Mouse (Mus musculus) adrenal gland (tissue): ENCODE results near the gene Rad23a.

Source experiments
- intact Hi-C: fragments of 180-260 bp; cut with DNase I; formaldehyde crosslinking; loops from one replicate; pipeline ENCODE4 v1.15.1; 2025

The Rad23a gene

DNA sequence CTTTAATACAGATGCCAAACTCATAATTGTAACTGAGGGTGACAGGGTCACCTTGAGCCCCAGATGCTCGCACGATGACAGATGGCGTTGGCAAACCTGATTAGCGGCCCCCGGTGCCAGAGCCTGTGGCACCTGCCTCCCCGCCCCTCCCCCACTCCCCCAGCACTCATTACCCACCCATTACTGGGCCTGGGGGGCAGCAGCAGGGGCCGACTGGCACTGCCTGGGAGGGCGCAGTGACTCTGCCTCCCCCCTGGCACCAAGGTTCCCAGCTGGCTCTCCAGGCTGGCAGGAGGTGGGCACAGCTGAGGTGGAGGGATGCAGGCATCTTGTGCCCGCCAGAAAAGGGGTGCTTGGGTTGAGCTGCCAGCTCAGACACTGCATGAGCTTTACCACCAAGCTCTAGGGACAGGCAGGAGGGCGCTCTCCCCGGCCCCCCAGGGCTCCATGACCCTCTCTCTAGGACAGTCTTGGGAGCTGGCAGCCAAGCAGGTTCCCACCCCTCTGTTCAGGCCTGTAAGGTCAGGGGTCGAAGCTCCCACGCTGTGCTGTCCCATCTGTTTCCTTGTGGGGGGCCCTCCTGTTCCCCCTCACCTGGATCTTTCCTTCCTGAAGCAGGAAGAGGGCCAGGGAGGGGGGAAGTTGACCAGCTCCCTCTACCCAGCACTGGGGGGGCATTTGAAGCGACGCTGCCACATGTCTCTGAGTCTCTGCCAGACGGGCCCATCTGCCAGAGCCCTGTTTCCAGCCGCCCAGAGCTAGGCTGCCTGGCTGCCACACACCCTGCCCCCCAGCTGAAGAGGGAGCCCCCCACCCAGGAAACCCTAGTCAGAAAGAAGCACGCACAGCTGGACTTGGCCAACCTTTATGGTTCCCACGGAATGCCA lies 25.7 kb downstream of the Rad23a start:
- intact Hi-C loops = loop anchor here (5.0 to 10.0 kb wide), 2 partner anchors 42 to 220 kb away; no protein-coding TSS in a partner anchor

DNA sequence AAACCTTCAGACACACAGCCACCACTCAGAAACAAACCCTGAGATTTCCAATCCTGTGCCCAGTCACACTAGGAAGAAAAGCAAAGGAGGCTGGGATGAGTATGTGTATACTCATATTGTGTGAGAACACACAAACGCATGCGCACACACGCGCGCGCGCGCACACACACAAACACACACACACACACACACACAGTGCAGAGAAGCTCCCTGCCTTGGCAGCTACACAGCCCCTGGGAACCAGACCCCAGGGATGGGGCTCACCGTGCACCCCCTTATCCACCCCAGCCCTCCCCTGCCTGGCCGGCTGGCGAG lies 26.3 kb downstream of the Rad23a start:
- intact Hi-C loops = loop anchor here (5.0 to 10.0 kb wide), 2 partner anchors 42 to 219 kb away; no protein-coding TSS in a partner anchor

DNA sequence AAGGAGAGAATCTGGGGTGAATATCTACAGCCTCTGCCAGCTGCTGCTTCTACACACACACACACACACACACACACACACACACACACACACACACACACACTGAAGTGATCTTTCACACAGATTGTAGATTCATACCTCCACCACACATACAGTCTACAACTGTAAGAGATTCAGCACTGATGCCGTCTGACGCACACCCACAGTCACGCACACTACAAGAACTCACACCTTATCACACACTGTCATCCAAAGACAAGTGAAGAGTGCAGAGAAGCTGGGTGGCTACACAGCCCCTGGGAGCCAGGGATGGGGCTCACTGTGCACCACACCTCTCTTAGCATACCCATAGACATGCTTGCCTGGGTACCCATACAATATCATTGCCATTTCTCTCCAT lies 26.6 kb downstream of the Rad23a start:
- intact Hi-C loops = loop anchor here (2.0 to 10.0 kb wide), 3 partner anchors 42 to 219 kb away; no protein-coding TSS in a partner anchor

DNA sequence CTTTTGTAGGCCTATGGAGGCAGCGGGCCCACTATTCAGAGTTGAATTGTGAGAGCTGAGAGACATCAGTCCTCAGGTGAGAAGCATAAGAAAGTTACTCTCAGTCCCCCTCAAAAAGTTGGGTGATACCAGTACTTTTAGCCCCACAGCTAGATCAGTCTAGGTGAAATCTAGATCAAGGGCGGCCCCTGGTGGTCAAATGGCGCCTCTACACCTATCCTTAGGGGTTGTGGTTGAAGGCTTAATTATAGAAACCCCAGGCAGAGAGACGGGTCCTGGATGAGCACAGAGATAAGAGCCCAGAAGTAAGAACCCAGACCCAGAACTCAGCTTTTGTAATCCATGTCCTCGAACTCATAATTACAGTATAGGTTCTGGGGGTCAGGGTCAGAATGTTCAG lies 27.4 kb downstream of the Rad23a start:
- intact Hi-C loops = loop anchor here (2.0 to 10.0 kb wide), 3 partner anchors 41 to 218 kb away; no protein-coding TSS in a partner anchor

DNA sequence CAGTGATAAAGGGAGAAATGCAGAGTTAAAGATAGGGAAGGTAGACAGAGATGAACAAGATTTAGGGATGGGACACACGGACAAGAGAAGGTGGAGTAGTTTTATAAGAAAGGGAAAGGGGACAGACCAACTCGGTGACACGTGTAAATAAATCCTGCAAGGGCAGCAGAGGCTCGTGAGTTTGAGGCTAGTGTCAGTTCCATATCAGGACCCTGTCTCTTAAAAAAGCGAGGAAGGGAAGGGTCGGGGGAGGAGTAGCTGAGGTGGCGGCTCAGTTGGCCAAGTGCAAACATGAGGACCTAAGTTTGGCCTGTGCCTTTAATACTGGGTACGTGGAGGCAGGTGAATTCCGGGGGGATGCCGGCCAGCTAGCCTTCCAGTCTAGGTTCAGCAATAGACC lies 29.2 kb downstream of the Rad23a start:
- intact Hi-C loops = loop anchor here (2.0 to 10.0 kb wide), 3 partner anchors 39 to 217 kb away; no protein-coding TSS in a partner anchor

GRCm38 (mm10) chr8:84810896-84811295 lies 29.6 kb downstream of the Rad23a start:
- intact Hi-C loops = loop anchor here (2.0 to 10.0 kb wide), 3 partner anchors 39 to 216 kb away; no protein-coding TSS in a partner anchor

- intact Hi-C loops = loop anchor here (2.0 to 10.0 kb wide), 4 partner anchors 38 to 215 kb away; no protein-coding TSS in a partner anchor
These were observed 30.6 kb downstream of the Rad23a start for GRCm38 (mm10) chr8:84809941-84810280.

DNA sequence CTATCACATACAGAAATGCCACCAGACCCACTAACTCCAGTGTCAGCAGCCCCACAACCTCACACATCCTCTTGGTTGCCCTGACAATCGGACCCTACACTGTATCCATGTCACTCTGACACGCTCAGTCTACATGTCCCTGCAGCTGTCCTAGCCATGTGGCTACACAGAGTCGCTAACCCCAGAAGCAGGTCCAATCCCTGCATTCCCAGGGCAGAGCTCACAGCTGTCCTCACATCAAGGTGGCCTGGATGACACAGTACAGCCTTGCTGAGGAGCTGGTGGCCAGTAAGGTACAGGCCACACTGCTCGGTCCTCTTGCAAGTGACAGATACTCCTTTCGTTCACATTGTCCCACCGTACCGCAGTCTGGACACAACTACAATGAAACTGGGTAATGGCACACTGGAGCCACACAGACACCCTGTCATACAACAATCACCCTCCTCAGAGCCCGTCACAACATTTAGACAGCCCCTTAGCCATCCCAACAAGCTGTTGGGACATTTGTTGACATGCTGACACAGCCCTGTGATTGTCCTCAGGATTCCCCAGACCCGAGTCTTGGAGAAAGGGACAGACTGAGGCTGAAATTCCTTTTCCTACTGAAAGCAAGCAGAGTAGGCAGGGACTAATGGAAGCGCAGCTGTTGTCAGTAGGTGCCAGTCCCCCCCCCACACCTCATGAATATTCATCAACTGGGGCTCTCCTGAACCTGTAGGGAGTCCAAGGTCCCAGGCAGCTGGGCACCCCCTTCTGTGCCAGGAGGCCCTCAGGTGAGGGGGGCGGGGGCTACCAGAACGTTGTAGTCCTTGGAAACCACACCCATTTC lies 31.1 kb downstream of the Rad23a start:
- intact Hi-C loops = loop anchor here (5.0 kb wide), 1 partner anchor 52 kb away; no protein-coding TSS in a partner anchor

DNA sequence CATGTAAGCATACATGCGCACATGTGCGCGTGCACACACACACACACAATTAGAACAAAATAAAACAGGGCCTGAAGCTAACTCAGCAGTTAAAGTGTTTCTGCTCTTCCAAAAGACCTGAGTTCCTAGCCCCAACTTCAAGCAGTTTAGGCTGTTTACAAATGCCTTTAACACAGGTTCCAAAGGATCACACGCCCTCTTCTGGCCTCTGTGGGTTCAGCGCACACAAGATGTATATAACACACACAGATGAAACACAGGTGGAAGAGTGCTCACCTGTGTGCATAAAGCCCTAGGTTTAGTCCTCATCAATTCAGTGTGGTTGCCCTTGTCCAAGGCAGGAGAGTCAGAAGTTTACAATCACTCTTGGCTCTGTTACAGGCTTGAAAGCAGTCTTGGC lies 34.4 kb downstream of the Rad23a start:
- intact Hi-C loops = loop anchor here (5.0 kb wide), 1 partner anchor 49 kb away; no protein-coding TSS in a partner anchor

DNA sequence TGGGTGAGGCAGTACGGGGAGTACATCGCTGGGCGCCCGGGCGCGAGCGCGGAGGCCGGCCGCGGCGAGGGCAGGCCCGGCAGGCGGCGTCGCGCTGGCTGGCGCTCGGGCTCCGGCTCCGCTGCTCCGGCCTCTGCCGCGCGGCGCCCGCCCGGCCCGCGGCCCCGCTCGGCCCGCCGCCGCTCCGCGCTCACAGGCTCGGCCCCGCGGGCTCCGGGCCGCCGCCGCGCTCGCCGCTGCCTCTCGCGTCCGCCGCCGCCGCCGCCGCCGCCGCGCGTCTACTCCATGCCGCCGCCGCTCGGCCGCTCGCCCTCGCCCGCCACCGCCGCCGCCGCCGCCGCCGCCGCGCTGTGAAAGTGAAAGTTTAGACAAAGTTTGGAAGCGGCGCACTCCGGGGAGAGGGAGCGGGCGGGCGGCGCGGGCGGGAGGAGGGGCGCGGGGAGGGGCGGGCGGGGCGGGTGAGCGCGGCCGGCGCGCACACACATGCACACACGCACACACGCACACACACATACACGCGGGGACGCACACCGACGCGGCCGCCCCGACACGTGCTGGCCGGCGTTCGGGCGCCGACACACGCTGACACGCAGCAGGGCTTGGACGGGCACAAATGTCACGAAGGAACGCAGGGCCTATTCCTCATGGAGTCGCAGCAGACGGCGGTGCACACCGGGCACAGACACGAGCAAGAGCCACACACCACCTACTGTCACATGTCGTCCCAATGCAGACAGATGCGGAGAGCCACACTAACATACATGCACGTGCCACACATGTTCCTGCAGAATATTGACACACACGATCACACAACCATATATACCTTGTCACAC lies 40.2 kb downstream of the Rad23a start, which contains the start of gene Nfix:
TSS of gene Nfix (minus strand) at position 346 of the 833 bp plus-strand sequence.
- intact Hi-C loops = no loop called here

DNA sequence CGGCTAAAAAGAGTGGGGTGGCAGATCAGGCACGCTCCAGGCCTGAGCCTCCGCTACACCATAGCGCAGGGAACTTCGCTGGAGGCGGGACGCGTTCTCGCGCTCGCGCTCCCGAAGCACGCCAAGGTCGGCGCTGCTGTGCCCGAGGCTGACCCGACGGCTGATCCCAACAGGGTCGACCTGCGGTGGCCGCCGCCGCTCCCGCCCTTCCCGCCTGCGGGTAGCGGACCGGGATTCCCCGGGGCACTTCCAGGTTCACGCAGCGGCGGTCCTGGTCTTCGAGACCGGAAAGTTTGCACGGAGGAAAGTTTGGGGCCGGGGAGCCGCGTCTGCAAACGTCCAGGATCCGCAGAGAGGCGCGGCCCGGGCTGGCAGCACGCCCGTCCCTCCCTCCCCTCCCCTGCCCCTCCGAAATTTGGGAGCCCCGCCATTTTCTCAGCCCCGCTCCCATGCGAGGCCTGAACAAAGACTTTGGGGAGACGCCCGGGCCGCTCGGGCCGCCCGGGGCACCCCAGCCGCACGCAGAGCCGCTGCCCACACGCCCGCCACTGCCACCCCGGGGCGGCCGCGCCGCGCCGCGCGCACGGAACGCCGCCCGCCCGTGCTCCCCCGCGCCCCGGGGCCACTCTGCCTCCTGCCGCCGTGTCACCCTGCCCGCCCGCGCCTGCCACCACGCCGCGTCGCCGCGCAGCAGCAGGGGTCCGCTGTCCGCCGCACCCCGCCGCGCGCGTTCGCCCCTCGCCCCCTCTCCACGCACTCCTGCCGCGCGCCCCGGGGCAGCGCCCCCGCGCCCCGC lies 41.1 kb downstream of the Rad23a start:
- intact Hi-C loops = no loop called here

- intact Hi-C loops = no loop called here
These were observed 41.9 kb downstream of the Rad23a start for GRCm38 (mm10) chr8:84798446-84799135.

GRCm38 (mm10) chr8:84797971-84798370 lies 42.5 kb downstream of the Rad23a start:
- intact Hi-C loops = no loop called here

GRCm38 (mm10) chr8:84797256-84797797 lies 43.1 kb downstream of the Rad23a start:
- intact Hi-C loops = no loop called here

DNA sequence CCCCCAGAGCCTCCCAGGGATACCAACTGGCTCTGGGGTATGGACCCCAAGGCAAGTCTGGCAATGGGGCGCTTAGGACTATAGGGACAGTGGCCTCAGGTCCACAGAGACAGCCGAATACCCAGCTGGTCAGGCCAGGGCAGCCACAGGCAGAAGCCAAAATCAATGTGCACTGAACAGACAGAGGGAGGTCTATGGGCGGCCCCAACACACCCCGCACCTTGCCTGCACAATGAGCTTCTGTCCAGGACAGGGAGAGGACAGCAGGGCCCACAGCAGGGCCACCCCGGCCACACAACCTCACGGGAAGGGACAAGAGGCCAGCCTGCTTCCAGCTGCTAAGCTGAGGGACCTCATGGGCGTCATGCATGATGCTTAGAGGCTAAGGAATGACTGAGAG lies 46.0 kb downstream of the Rad23a start:
- intact Hi-C loops = no loop called here

DNA sequence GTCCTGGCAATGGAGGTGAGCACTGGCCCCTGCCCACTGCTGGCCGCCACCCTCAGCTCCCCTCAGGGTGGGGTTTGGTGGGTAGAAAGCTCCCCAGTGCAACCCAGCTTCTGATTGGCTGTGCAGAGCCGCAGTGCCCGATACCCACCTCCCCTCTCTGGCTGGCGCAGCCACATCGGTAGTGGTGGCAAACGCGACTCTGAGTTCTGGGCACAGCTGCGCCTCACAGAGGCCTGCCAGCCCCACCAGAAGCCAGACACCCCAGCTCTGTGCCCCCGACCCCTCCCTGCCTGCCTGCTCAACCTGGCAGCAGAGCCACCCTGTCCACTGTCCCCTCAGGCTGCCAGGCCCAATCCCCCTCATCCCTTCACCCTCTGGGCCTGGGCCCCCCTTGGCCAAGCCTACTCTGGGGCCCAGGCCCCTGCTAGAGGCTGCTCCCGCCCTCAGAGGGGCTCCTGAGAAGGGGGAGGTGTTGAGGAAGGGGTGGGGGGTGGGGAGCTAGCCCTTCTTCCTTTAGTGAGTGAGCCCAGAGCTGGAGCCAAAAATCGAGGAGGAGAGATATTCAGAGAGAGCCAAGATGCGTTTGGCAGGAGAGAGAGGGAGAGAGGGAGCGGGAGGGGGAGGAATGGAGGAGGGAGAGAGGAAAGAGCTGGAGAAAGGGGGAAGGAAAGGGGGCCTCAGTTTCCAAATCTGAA lies 46.5 kb downstream of the Rad23a start:
- intact Hi-C loops = no loop called here

DNA sequence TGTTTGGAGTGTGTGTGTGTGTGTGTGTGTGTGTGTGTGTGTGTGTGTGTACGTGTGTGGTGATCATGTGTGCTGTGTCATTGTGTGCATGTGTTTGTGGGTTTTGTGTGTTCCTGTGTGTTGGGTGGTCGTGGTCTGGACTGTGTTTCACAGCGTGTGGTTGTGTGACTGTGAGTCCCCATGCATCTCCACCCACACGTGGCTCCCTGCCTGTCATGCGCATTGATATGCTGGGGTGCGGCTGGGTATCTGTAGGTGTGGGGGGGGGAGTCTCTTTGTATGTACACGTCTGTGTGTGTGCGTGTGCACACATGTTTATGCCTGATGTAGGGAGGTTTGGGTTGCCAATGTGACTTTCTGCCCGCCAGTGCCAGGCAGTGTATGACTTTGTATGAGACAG lies 47.3 kb downstream of the Rad23a start:
- intact Hi-C loops = no loop called here

DNA sequence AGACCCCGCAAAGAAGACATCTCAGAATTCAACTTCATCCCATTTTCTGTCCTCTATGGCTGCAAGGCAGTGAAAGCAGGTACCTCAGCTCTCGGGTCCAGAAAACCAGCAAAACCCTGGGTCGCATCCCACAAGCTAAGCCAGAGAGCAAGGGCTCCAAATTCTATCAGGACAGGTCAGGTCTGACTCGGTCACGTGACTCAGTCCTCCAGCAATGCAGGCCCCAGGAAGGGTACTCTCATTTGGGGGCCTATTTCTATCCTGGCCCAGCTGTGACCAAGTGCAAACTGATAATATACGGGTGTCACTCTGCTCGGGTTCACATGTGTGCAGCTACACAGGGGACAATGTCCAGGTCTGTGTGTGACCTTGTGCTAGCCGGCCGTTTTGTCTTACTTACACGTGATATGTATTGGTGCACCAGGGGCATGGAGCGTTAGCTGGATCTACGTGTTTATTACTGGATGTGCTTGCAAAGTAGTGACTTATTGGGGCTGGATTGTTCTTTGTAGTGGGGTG lies 48.0 kb downstream of the Rad23a start:
- intact Hi-C loops = no loop called here
